ENCODE assay signal across 19 mouse cellular contexts in genomic region chr1:40292231-40292630, GRCm38 (mm10).
"Had no signal": no experiment of that assay in that cellular context is flagged by ENCODE, and none has a peak within 500 bp of the region (broad histone marks: within the 10 kb centered on the region; RNA-seq: fewer than 3 reads in every experiment).

No protein-coding gene starts in this region.

- H3K4me3 ChIP-seq: liver, embryonic 13.5 days; liver, embryonic 15.5 days; megakaryocyte, embryonic 14.5 days; midbrain, embryonic 12.5 days; midbrain, embryonic 15.5 days; neural tube, embryonic 12.5 days had no signal

- H3K27ac ChIP-seq: liver, embryonic 13.5 days; liver, embryonic 15.5 days; macrophage; midbrain, embryonic 12.5 days; midbrain, embryonic 15.5 days; neural tube, embryonic 12.5 days had no signal

- H3K9ac ChIP-seq: liver, embryonic 13.5 days; liver, embryonic 15.5 days; liver, postnatal 0 days; midbrain, embryonic 12.5 days; midbrain, embryonic 15.5 days; neural tube, embryonic 12.5 days had no signal

- ATAC-seq: liver, postnatal 0 days; midbrain, embryonic 15.5 days had no signal

- H3K27me3 ChIP-seq: liver, embryonic 13.5 days; liver, embryonic 15.5 days; midbrain, embryonic 12.5 days; midbrain, embryonic 15.5 days; neural tube, embryonic 12.5 days had no signal

- DNase-seq: liver, embryonic 13.5 days; liver, postnatal 0 days; lung, adult 2 months; lung, postnatal 36 days; retina, postnatal 1 day; right cerebral cortex, adult 18-20 months; right cerebral cortex, postnatal 25 days; right cerebral cortex, postnatal 4 days; spleen, adult 18-20 months; thymus, adult 18-20 months; thymus, postnatal 14 days; thymus, postnatal 36 days had no signal

- H3K4me1 ChIP-seq: megakaryocyte, embryonic 14.5 days; midbrain, embryonic 12.5 days; midbrain, embryonic 15.5 days; neural tube, embryonic 12.5 days had no signal

- H3K9me3 ChIP-seq: liver, embryonic 13.5 days; liver, embryonic 15.5 days; megakaryocyte, embryonic 14.5 days; midbrain, embryonic 12.5 days; midbrain, embryonic 15.5 days; neural tube, embryonic 12.5 days had no signal

- H3K36me3 ChIP-seq: liver, embryonic 13.5 days; liver, embryonic 15.5 days; midbrain, embryonic 12.5 days; midbrain, embryonic 15.5 days; neural tube, embryonic 12.5 days had no signal

- H3K4me2 ChIP-seq: liver, embryonic 11.5 days; liver, embryonic 13.5 days; liver, embryonic 15.5 days; midbrain, embryonic 12.5 days; midbrain, embryonic 15.5 days; neural tube, embryonic 12.5 days had no signal
